Mouse (Mus musculus) lung, postnatal 10 days (tissue): ENCODE measurements around the gene Ndnf.

ENCODE experiments used
- DNase-seq: peaks from one replicate; pipeline ENCODE4 v3.0.0; 2021

Gene Ndnf

GRCm38 (mm10) chr6:65759174-65759573 lies 87.8 kb downstream of the Ndnf start:
- DNase-seq = no peak

GRCm38 (mm10) chr6:65760073-65760472 lies 88.7 kb downstream of the Ndnf start:
- no peak for DNase-seq
